Mouse (Mus musculus) limb, embryonic 15.5 days (tissue): ENCODE data around the gene Olfr311. TPM values are rescaled to one million over a fixed set of nuclear protein-coding genes. Genes with fewer than 3 reads are reported as not detected.
"Not testable (repeated sequence)": the region's sequence is repeated elsewhere in the genome, so short reads cannot be mapped to it uniquely, and the experiment has no call there.

Experiments used
- ATAC-seq: fragments of 200-750 bp; cut with Nextera tagmentation; 2 replicates; pipeline ENCODE4 v1.8.0; 2017; ENCODE audit warnings: low read depth, moderate TSS enrichment; ENCODE audit not compliant: insufficient number of reproducible peaks, low FRiP score, low TSS enrichment
- H3K27ac ChIP-seq: fragments of 300-500 bp; sonication (generic); 2 replicates; pipeline ENCODE4 v1.5.1; 2015; ENCODE audit warnings: moderate library complexity, mild to moderate bottlenecking, inconsistent platforms
- H3K27me3 ChIP-seq: fragments of 300-500 bp; sonication (generic); 2 replicates; pipeline ENCODE4 v1.6.1; 2015; ENCODE audit warnings: inconsistent platforms
- H3K36me3 ChIP-seq: fragments of 300-500 bp; sonication (generic); 2 replicates; pipeline ENCODE4 v1.6.1; 2015; ENCODE audit warnings: inconsistent platforms
- H3K4me1 ChIP-seq: fragments of 300-500 bp; sonication (generic); 2 replicates; pipeline ENCODE4 v1.6.1; 2015; ENCODE audit warnings: inconsistent platforms
- H3K4me2 ChIP-seq: fragments of 300-500 bp; sonication (generic); 2 replicates; pipeline ENCODE4 v1.6.1; 2015; ENCODE audit warnings: mild to moderate bottlenecking, inconsistent platforms
- H3K4me3 ChIP-seq: fragments of 300-500 bp; sonication (generic); 2 replicates; pipeline ENCODE4 v1.5.1; 2015; ENCODE audit warnings: mild to moderate bottlenecking, inconsistent platforms
- H3K9ac ChIP-seq: fragments of 300-500 bp; sonication (generic); 2 replicates; pipeline ENCODE4 v1.6.1; 2015; ENCODE audit warnings: inconsistent platforms
- H3K9me3 ChIP-seq: fragments of 300-500 bp; sonication (generic); 2 replicates; pipeline ENCODE4 v1.6.1; 2016; ENCODE audit warnings: inconsistent platforms
- WGBS: fragments of 180-500 bp; shearing (Covaris S2); methylation state at CpG from one replicate; pipeline ENCODE4 v1.1.7; 2015; 5-methylcytosine and 5-hydroxymethylcytosine counted together
- polyA plus RNA-seq: library from polyadenylated mRNA; unstranded; fragments of >200 nt; fragmentation: Nextera tagmentation; extraction: Ambion mirVana; gene quantifications from 2 replicates; pipeline ENCODE4 v1.2.1, GENCODE M21; 2015

The Olfr311 gene
- not detected in 2 replicates for polyA plus RNA-seq

GRCm38 (mm10) chr11:58838951-58839350 lies at the start of gene Olfr311:
Gene Olfr311 (plus strand): TSS chr11:58839251.
- H3K9me3 ChIP-seq, ATAC-seq, H3K4me3 ChIP-seq, H3K4me2 ChIP-seq, H3K27me3 ChIP-seq, H3K9ac ChIP-seq, H3K4me1 ChIP-seq, H3K36me3 ChIP-seq, H3K27ac ChIP-seq: not testable (repeated sequence)

GRCm38 (mm10) chr11:58789532-58789931 lies 49.5 kb upstream of the Olfr311 start:
- WGBS, result 27% methylated on average over 3 of the region's 3 CpGs
- Histone ChIP-seq H3K27ac (no peak overlapping the region), H3K4me3 (no peak overlapping the region), H3K9me3 (no peaks in the 10 kb centered on the region), H3K27me3 (no peaks in the 10 kb centered on the region; the same call in 1 of the 2 replicates), H3K36me3 (no peaks in the 10 kb centered on the region), H3K9ac (no peak overlapping the region), H3K4me2 (no peak overlapping the region), H3K4me1 (no peaks in the 10 kb centered on the region)
- no peak for ATAC-seq

- H3K4me1 ChIP-seq, result no peaks in the 10 kb centered on the region
- no peak overlapping the region for H3K4me3 ChIP-seq
- H3K4me2 ChIP-seq, result no peak overlapping the region
- no peaks in the 10 kb centered on the region; the same call in 1 of the 2 replicates for H3K27me3 ChIP-seq
- 57% methylated on average over 2 of the region's 2 CpGs for WGBS
- no peaks in the 10 kb centered on the region for H3K36me3 ChIP-seq
- ATAC-seq, result no peak
- no peak overlapping the region for H3K9ac ChIP-seq
- no peak overlapping the region for H3K27ac ChIP-seq
- no peaks in the 10 kb centered on the region for H3K9me3 ChIP-seq
Observed at GRCm38 (mm10) chr11:58790053-58790452, 49.0 kb upstream of the Olfr311 start.

- no peak for ATAC-seq
- WGBS, result 83% methylated on average over 6 of the region's 6 CpGs
- H3K4me1 ChIP-seq, result no peaks in the 10 kb centered on the region
Observed at GRCm38 (mm10) chr11:58790646-58791045, 48.4 kb upstream of the Olfr311 start.

GRCm38 (mm10) chr11:58795856-58796255 lies 43.2 kb upstream of the Olfr311 start:
- H3K4me2 ChIP-seq, result no peak overlapping the region
- 85% methylated on average over 2 of the region's 2 CpGs for WGBS
- H3K27me3 ChIP-seq, result no peaks in the 10 kb centered on the region
- H3K9me3 ChIP-seq, result no peaks in the 10 kb centered on the region
- H3K27ac ChIP-seq, result no peak overlapping the region
- no peak overlapping the region for H3K9ac ChIP-seq
- H3K36me3 ChIP-seq, result no peaks in the 10 kb centered on the region
- ATAC-seq, result no peak
- H3K4me1 ChIP-seq, result no peaks in the 10 kb centered on the region
- H3K4me3 ChIP-seq, result no peak overlapping the region

More at GRCm38 (mm10) chr11:58790646-58791045, 48.4 kb upstream of the Olfr311 start:
- no peak overlapping the region for H3K9ac ChIP-seq
- no peak overlapping the region for H3K4me3 ChIP-seq
- H3K27me3 ChIP-seq, result no peaks in the 10 kb centered on the region; the same call in 1 of the 2 replicates
- no peak overlapping the region for H3K27ac ChIP-seq
- no peaks in the 10 kb centered on the region for H3K36me3 ChIP-seq
- no peaks in the 10 kb centered on the region for H3K9me3 ChIP-seq
- no peak overlapping the region for H3K4me2 ChIP-seq

- WGBS, result 72% methylated on average over 7 of the region's 7 CpGs
- no peaks in the 10 kb centered on the region for H3K4me1 ChIP-seq
- no peak overlapping the region for H3K4me3 ChIP-seq
- H3K4me2 ChIP-seq, result no peak overlapping the region
- H3K9me3 ChIP-seq, result no peaks in the 10 kb centered on the region
- no peak overlapping the region for H3K27ac ChIP-seq
- no peak for ATAC-seq
- H3K27me3 ChIP-seq, result no peaks in the 10 kb centered on the region
- H3K36me3 ChIP-seq, result no peaks in the 10 kb centered on the region
- no peak overlapping the region for H3K9ac ChIP-seq
Observed at GRCm38 (mm10) chr11:58796850-58797249, 42.2 kb upstream of the Olfr311 start.

GRCm38 (mm10) chr11:58799747-58800146 lies 39.3 kb upstream of the Olfr311 start:
- ATAC-seq, result no peak
- Histone ChIP-seq H3K4me1 (no peaks in the 10 kb centered on the region), H3K27me3 (no peaks in the 10 kb centered on the region), H3K9ac (no peak overlapping the region), H3K9me3 (no peaks in the 10 kb centered on the region), H3K27ac (no peak overlapping the region), H3K4me2 (no peak overlapping the region), H3K36me3 (no peaks in the 10 kb centered on the region), H3K4me3 (no peak overlapping the region)
- 78% methylated on average over 5 of the region's 5 CpGs for WGBS

GRCm38 (mm10) chr11:58801558-58802228 lies 37.4 kb upstream of the Olfr311 start, which contains the start of gene Fam183b:
Gene Fam183b (minus strand): TSS chr11:58801960.
- Histone ChIP-seq H3K27me3 (no peaks in the 10 kb centered on the region), H3K36me3 (no peaks in the 10 kb centered on the region), H3K9ac (no peak within 1 kb of the TSS), H3K9me3 (no peaks in the 10 kb centered on the region), H3K4me2 (no peak within 1 kb of the TSS), H3K4me3 (no peak within 1 kb of the TSS), H3K4me1 (no peaks in the 10 kb centered on the region), H3K27ac (no peak within 1 kb of the TSS)
- WGBS, result 38% methylated on average over 14 of the region's 14 CpGs
- ATAC-seq, result no peak

GRCm38 (mm10) chr11:58803871-58804270 lies 35.2 kb upstream of the Olfr311 start:
- Histone ChIP-seq H3K4me1 (no peaks in the 10 kb centered on the region), H3K27ac (no peak overlapping the region), H3K9me3 (no peaks in the 10 kb centered on the region), H3K4me3 (no peak overlapping the region), H3K9ac (no peak overlapping the region), H3K36me3 (no peaks in the 10 kb centered on the region), H3K4me2 (no peak overlapping the region), H3K27me3 (no peaks in the 10 kb centered on the region)
- no peak for ATAC-seq
- 62% methylated on average over 4 of the region's 4 CpGs for WGBS

- H3K36me3 ChIP-seq, result no peaks in the 10 kb centered on the region
- WGBS, result 62% methylated on average over 2 of the region's 2 CpGs
- no peak overlapping the region for H3K9ac ChIP-seq
- H3K9me3 ChIP-seq, result no peaks in the 10 kb centered on the region
- H3K4me1 ChIP-seq, result no peaks in the 10 kb centered on the region
- no peak overlapping the region for H3K27ac ChIP-seq
- no peaks in the 10 kb centered on the region for H3K27me3 ChIP-seq
- no peak for ATAC-seq
- no peak overlapping the region for H3K4me3 ChIP-seq
- no peak overlapping the region for H3K4me2 ChIP-seq
Observed at GRCm38 (mm10) chr11:58804393-58804792, 34.7 kb upstream of the Olfr311 start.

GRCm38 (mm10) chr11:58812001-58812400 lies 27.1 kb upstream of the Olfr311 start:
- Histone ChIP-seq H3K4me2 (no peak overlapping the region), H3K36me3 (no peaks in the 10 kb centered on the region), H3K9ac (no peak overlapping the region), H3K4me3 (no peak overlapping the region), H3K4me1 (no peaks in the 10 kb centered on the region), H3K27me3 (no peaks in the 10 kb centered on the region), H3K9me3 (no peaks in the 10 kb centered on the region), H3K27ac (no peak overlapping the region)
- ATAC-seq, result no peak
- 4% methylated on average over 1 of the region's 1 CpGs for WGBS

GRCm38 (mm10) chr11:58814700-58815099 lies 24.4 kb upstream of the Olfr311 start, which contains the start of gene Olfr313:
Gene Olfr313 (plus strand): TSS chr11:58815000.
- ATAC-seq, H3K36me3 ChIP-seq, H3K4me2 ChIP-seq, H3K4me3 ChIP-seq, H3K27me3 ChIP-seq, H3K4me1 ChIP-seq, H3K27ac ChIP-seq, H3K9ac ChIP-seq, H3K9me3 ChIP-seq: not testable (repeated sequence)
- WGBS, result 52% methylated on average over 1 of the region's 1 CpGs
